Mouse (Mus musculus): ENCODE measurements around the gene Mecom. TPM values are rescaled to one million over a fixed set of nuclear protein-coding genes. Genes with fewer than 3 reads are reported as not detected.

Gene Mecom
- polyA plus RNA-seq, 1 experiment = 3.7 TPM

GRCm38 (mm10) chr3:30483006-30483684 lies 64.7 kb downstream of the Mecom start:
- no peak for DNase-seq (ENCODE audit: low read depth)

GRCm38 (mm10) chr3:30481682-30482081 lies 66.1 kb downstream of the Mecom start:
- no peak for DNase-seq (ENCODE audit: low read depth)

- DNase-seq (ENCODE audit: low read depth) = no peak
Measured at GRCm38 (mm10) chr3:30480551-30480950, 67.3 kb downstream of the Mecom start.

GRCm38 (mm10) chr3:30478252-30478651 lies 69.6 kb downstream of the Mecom start:
- no peak for DNase-seq (ENCODE audit: low read depth)

GRCm38 (mm10) chr3:30477008-30477407 lies 70.8 kb downstream of the Mecom start:
- DNase-seq (ENCODE audit: low read depth) = no peak

GRCm38 (mm10) chr3:30475591-30475990 lies 72.2 kb downstream of the Mecom start:
- DNase-seq (ENCODE audit: low read depth) = no peak

- DNase-seq (ENCODE audit: low read depth) = no peak
Measured at GRCm38 (mm10) chr3:30468068-30468835, 79.6 kb downstream of the Mecom start.

GRCm38 (mm10) chr3:30466031-30466650 lies 81.7 kb downstream of the Mecom start:
- DNase-seq (ENCODE audit: low read depth) = no peak

GRCm38 (mm10) chr3:30464497-30464896 lies 83.3 kb downstream of the Mecom start:
- DNase-seq (ENCODE audit: low read depth) = no peak

GRCm38 (mm10) chr3:30461831-30462230 lies 86.0 kb downstream of the Mecom start:
- DNase-seq (ENCODE audit: low read depth) = no peak

- DNase-seq (ENCODE audit: low read depth) = no peak
Measured at GRCm38 (mm10) chr3:30460890-30461578, 86.8 kb downstream of the Mecom start.

- DNase-seq (ENCODE audit: low read depth) = no peak
Measured at GRCm38 (mm10) chr3:30459626-30460025, 88.2 kb downstream of the Mecom start.

GRCm38 (mm10) chr3:30457975-30458678 lies 89.7 kb downstream of the Mecom start:
- DNase-seq (ENCODE audit: low read depth) = no peak

GRCm38 (mm10) chr3:30455902-30456301 lies 91.9 kb downstream of the Mecom start:
- no peak for DNase-seq (ENCODE audit: low read depth)

GRCm38 (mm10) chr3:30453546-30454455 lies 94.0 kb downstream of the Mecom start:
- DNase-seq (ENCODE audit: low read depth) = no peak

- no peak for DNase-seq (ENCODE audit: low read depth)
Measured at GRCm38 (mm10) chr3:30453046-30453445, 94.8 kb downstream of the Mecom start.

GRCm38 (mm10) chr3:30452511-30452910 lies 95.3 kb downstream of the Mecom start:
- DNase-seq (ENCODE audit: low read depth) = no peak

GRCm38 (mm10) chr3:30450206-30450965 lies 97.4 kb downstream of the Mecom start:
- no peak for DNase-seq (ENCODE audit: low read depth)

GRCm38 (mm10) chr3:30448624-30449023 lies 99.2 kb downstream of the Mecom start:
- no peak for DNase-seq (ENCODE audit: low read depth)

- no peak for DNase-seq (ENCODE audit: low read depth)
Measured at GRCm38 (mm10) chr3:30445970-30446442, 101.8 kb downstream of the Mecom start.

All from gonadal fat pad, adult 2 months (tissue).